Mouse (Mus musculus) liver, adult 2 months (tissue): ENCODE measurements at regions not wholly inside any gene's neighbourhood (a gene's known extent, or its start where the extent isn't known, plus 50 kb on each side); places are given as distances from the start of the nearest gene placed in this dataset.
A peak's percentile ranks its signal among the peaks of the same experiment; 100 is the strongest.

Experiments used
- DNase-seq: peaks from one replicate; pipeline ENCODE4 v3.0.0-alpha.2; 2011; ENCODE audit warnings: low read depth, low spot score; ENCODE audit errors: extremely low read depth
- H3K27ac ChIP-seq: fragments of 200-500 bp; replicated peaks from 2 replicates; pipeline ENCODE4 v1.5.1; 2012; ENCODE audit warnings: low read depth, mild to moderate bottlenecking, control low read depth, inconsistent platforms, low read length; ENCODE audit not compliant: insufficient read depth
- H3K27me3 ChIP-seq: fragments of 200-500 bp; 2 replicates; pipeline ENCODE4 v1.6.1; 2012; ENCODE audit warnings: mild to moderate bottlenecking, moderate library complexity, low read length, inconsistent platforms; ENCODE audit not compliant: control insufficient read depth, insufficient read depth
- H3K36me3 ChIP-seq: fragments of 200-500 bp; 2 replicates; pipeline ENCODE4 v1.6.1; 2012; ENCODE audit warnings: low read length, inconsistent platforms; ENCODE audit not compliant: control insufficient read depth, insufficient read depth
- H3K4me1 ChIP-seq: fragments of 200-500 bp; 2 replicates; pipeline ENCODE4 v1.6.1; 2011; ENCODE audit warnings: low read length; ENCODE audit not compliant: control insufficient read depth, insufficient read depth
- H3K4me3 ChIP-seq: fragments of 200-500 bp; 2 replicates; pipeline ENCODE4 v1.5.1; 2011; ENCODE audit warnings: low read depth, mild to moderate bottlenecking, control low read depth, low read length, moderate library complexity; ENCODE audit not compliant: insufficient read depth
- H3K79me2 ChIP-seq: fragments of 200-500 bp; 2 replicates; pipeline ENCODE4 v1.6.1; 2012; ENCODE audit warnings: inconsistent platforms, mild to moderate bottlenecking, low read length, moderate library complexity; ENCODE audit not compliant: control insufficient read depth, insufficient read depth
- H3K9ac ChIP-seq: fragments of 200-500 bp; 2 replicates; pipeline ENCODE4 v1.6.1; 2012; ENCODE audit warnings: low read depth, mild to moderate bottlenecking, control low read depth, inconsistent platforms, low read length
- CTCF ChIP-seq: fragments of 200-500 bp; IDR thresholded peaks from 2 replicates; pipeline ENCODE4 v1.5.1; 2011; ENCODE audit warnings: low read depth, low read length, control low read depth
- POLR2A ChIP-seq: fragments of 200-500 bp; IDR thresholded peaks from 2 replicates; pipeline ENCODE4 v1.6.1; 2011; ENCODE audit warnings: low read length, control low read depth; ENCODE audit not compliant: insufficient read depth; ENCODE audit errors: extremely low read depth
- WGBS: fragments of 180-500 bp; shearing (Covaris S2); methylation state at CpG from one replicate; pipeline ENCODE4 v1.1.7; 2018; 5-methylcytosine and 5-hydroxymethylcytosine counted together

DNA sequence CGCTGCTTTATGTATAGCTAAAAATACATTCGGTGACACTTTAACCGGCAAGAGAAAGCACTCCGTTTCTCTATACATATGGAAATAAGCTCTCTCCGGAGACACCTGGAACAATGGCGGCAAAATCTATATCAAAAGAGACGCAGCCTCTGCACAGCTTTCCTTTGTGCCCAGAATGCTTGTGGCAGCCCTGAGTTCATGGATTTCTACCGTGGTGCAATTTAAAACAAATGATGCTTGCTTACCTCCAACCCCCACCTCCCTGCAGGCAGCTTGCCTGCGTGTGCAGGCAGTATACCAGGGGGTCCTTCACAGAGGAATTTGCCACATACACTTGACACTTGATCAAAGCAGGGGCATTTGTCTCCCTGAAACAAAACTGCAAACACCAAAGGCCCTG is 171.3 kb downstream of the Efnb2 start:
- no peak overlapping the region for H3K4me3 ChIP-seq
- H3K9ac ChIP-seq, result no peak overlapping the region
- H3K27ac ChIP-seq, result no peak overlapping the region
- H3K36me3 ChIP-seq, result no peaks in the 10 kb centered on the region
- TF ChIP-seq CTCF (no peak), POLR2A (no peak)
- WGBS, result 30% methylated on average over 9 of the region's 9 CpGs
- DNase-seq, result no peak
- no peaks in the 10 kb centered on the region for H3K79me2 ChIP-seq
- H3K27me3 ChIP-seq, result no peaks in the 10 kb centered on the region; the same call in 1 of the 2 replicates
- no peaks in the 10 kb centered on the region for H3K4me1 ChIP-seq

DNA sequence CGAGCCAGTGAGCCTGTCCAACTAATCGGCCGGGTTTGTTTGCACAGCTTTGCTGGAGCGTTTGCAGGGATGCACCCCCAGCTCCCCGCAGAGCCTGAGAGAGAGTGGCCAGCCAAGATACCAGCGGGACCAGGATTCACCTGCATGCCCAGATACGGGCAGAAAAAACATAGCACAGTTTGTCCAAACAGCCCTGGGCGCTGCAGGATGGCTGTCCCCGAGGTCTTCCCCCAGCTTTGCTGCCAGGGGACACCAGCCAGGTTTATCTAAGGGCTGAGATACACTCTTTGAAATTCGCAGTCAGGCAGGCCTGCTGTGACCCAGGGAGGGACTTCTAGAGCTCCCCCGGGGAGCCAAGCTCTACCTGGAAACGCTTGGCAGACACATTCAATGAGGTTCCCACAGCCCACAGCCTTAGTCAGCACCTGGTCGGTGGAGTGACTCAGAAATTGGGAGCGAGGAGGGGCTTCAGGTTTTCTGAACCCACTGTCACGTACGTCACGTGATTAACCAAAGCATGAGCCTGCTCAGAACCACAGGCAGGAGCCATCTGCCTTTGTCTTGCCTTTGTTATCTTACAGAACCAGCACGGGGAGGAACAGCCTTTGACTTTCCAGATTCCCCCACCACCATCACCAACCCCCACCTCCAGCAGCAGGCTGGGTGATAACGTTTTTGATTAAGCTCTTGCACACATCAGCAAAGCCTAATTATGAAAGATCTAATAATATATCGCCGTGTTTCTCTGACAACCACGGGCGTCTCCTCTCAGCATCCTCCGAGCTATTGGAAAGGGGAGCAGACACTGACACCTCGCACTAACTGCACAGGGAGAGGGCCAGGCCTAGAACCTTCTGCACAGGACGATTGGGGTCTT is 172.1 kb downstream of the Efnb2 start:
- H3K9ac ChIP-seq, result no peak overlapping the region
- no peaks in the 10 kb centered on the region; the same call in 1 of the 2 replicates for H3K27me3 ChIP-seq
- peak; percentile 39 for DNase-seq
- H3K79me2 ChIP-seq, result no peaks in the 10 kb centered on the region
- H3K4me3 ChIP-seq, result no peak overlapping the region
- no peak overlapping the region for H3K27ac ChIP-seq
- H3K36me3 ChIP-seq, result no peaks in the 10 kb centered on the region
- H3K4me1 ChIP-seq, result no peaks in the 10 kb centered on the region
- TF ChIP-seq POLR2A (no peak), CTCF (no peak)
- 16% methylated on average over 26 of the region's 26 CpGs for WGBS

DNA sequence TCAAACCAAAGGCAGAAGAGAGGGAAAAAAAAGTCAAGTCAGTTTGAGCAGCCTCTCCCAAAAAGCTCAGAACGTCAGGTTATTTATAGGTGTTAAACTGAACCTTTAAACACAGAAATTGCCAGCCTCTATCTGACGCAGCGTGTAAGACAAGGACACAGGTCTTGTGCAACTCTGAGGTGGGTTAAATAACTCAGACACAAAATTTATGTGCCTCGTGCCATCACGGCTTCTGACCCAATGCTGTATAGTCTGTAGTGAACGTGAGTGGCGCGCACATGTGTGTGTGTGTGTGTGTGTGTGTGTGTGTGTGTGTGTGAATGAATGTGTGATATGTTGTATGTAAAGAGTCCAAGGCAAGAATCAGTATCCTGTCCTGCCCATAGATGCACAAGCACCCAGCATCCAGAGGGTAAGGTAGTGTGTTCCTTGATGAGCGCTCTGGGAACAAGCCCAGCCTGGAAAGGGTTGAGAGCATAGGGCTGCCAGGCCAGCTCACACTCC is 172.8 kb downstream of the Efnb2 start:
- no peaks in the 10 kb centered on the region for H3K79me2 ChIP-seq
- no peaks in the 10 kb centered on the region for H3K36me3 ChIP-seq
- H3K4me3 ChIP-seq, result no peak overlapping the region
- no peak for DNase-seq
- TF ChIP-seq POLR2A (no peak), CTCF (no peak)
- H3K27ac ChIP-seq, result no peak overlapping the region
- WGBS, result 38% methylated on average over 9 of the region's 9 CpGs
- no peaks in the 10 kb centered on the region for H3K4me1 ChIP-seq
- H3K27me3 ChIP-seq, result no peaks in the 10 kb centered on the region; the same call in 1 of the 2 replicates
- H3K9ac ChIP-seq, result no peak overlapping the region

DNA sequence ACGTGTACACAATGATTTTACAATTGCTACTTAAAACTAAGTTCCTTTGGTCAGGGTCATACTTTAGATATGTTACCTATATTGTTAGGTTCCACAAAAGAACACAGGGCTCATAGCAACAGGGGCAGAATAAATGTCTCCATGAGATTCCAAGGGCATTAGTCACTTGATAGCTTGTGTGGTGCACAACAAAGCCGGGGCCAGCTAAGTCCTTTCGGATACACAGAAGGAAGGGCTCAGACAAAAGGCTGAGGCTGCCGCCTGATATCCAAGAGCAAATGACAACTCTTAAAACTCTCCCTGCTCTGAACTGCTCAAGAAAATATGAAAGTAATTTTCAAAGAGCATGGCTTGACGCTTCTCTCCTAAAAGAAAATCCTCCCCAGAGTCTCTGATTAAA is 173.3 kb downstream of the Efnb2 start:
- DNase-seq, result no peak
- 62% methylated on average over 5 of the region's 5 CpGs for WGBS
- Histone ChIP-seq H3K27ac (no peak overlapping the region), H3K27me3 (no peaks in the 10 kb centered on the region; the same call in 1 of the 2 replicates), H3K36me3 (no peaks in the 10 kb centered on the region), H3K79me2 (no peaks in the 10 kb centered on the region), H3K9ac (no peak overlapping the region), H3K4me1 (peaks cover 1% of the 10 kb centered on the region; the same call in 1 of the 2 replicates), H3K4me3 (no peak overlapping the region)
- TF ChIP-seq POLR2A (no peak), CTCF (no peak)

DNA sequence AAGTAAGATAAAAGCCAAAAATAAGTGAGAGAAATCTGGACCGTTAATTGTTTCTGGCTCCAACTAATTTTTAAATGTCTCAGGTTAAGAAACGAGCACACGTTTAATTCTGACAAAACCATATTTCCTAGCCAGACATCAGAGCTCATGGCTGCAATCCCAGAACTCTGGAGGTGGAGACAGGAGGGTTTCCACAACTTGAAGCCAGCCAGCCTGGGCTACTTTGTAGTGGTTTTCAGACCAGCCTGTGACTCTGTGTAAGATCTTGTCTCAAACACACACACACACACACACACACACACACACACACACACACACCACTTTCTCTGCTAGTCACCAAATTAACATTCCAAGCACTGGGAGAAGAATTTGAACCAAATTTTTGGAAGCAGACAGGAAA is 174.2 kb downstream of the Efnb2 start:
- Histone ChIP-seq H3K4me3 (no peak overlapping the region), H3K9ac (no peak overlapping the region), H3K36me3 (no peaks in the 10 kb centered on the region), H3K4me1 (peaks cover 1% of the 10 kb centered on the region; the same call in 1 of the 2 replicates), H3K27me3 (no peaks in the 10 kb centered on the region; the same call in 1 of the 2 replicates), H3K79me2 (no peaks in the 10 kb centered on the region), H3K27ac (no peak overlapping the region)
- TF ChIP-seq POLR2A (no peak), CTCF (no peak)
- DNase-seq, result no peak
- 85% methylated on average over 3 of the region's 3 CpGs for WGBS

DNA sequence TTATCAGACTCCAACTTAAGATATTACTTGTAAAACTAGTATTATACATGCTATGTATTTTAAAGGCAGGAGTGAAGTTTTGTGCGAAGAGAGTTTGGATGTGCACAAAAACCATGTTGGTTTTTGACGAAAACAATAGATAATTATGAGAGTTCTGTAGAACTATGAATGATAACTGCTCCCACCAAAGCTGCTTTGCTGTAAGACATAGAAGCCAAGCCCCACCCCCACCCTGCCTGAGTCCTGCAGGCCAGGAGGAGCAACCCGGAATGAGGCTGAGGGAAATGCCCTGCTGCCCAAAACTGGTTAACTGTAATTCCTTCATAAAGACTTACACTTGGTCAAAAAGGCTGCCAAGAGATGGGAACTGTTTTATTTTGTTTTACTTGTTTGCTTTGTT is 175.8 kb downstream of the Efnb2 start:
- Histone ChIP-seq H3K36me3 (no peaks in the 10 kb centered on the region), H3K27me3 (no peaks in the 10 kb centered on the region; the same call in 1 of the 2 replicates), H3K4me1 (peaks cover 1% of the 10 kb centered on the region; the same call in 1 of the 2 replicates), H3K27ac (no peak overlapping the region), H3K4me3 (no peak overlapping the region), H3K79me2 (no peaks in the 10 kb centered on the region), H3K9ac (no peak overlapping the region)
- WGBS, result 72% methylated on average over 3 of the region's 3 CpGs
- TF ChIP-seq POLR2A (no peak), CTCF (no peak)
- no peak for DNase-seq
